Mouse (Mus musculus) limb, embryonic 14.5 days (tissue): Measurements from ENCODE around the gene Dad1. TPM values are rescaled to one million over a fixed set of nuclear protein-coding genes. Genes with fewer than 3 reads are reported as not detected.

Experiments
- ATAC-seq: fragments of 200-750 bp; cut with Nextera tagmentation; 2 replicates; pipeline ENCODE4 v1.8.0; 2017; ENCODE audit warnings: low read depth, moderate number of reproducible peaks, moderate TSS enrichment; ENCODE audit not compliant: low FRiP score
- DNase-seq: peaks from one replicate; pipeline ENCODE4 v3.0.0-alpha.2; 2015; ENCODE audit warnings: low spot score
- H3K27ac ChIP-seq: fragments of 300-500 bp; sonication (generic); replicated peaks from 2 replicates; pipeline ENCODE4 v1.5.1; 2014; ENCODE audit warnings: low read depth, mild to moderate bottlenecking, low read length, moderate library complexity, mixed read lengths
- H3K27me3 ChIP-seq: fragments of 300-500 bp; sonication (generic); 2 replicates; pipeline ENCODE4 v1.6.1; 2014; ENCODE audit warnings: low read length, mixed read lengths; ENCODE audit not compliant: control insufficient read depth, insufficient read depth
- H3K36me3 ChIP-seq: fragments of 300-500 bp; sonication (generic); 2 replicates; pipeline ENCODE4 v1.6.1; 2014; ENCODE audit warnings: mild to moderate bottlenecking, low read length, moderate library complexity, mixed read lengths; ENCODE audit not compliant: control insufficient read depth, insufficient read depth
- H3K4me1 ChIP-seq: fragments of 300-500 bp; sonication (generic); 2 replicates; pipeline ENCODE4 v1.6.1; 2014; ENCODE audit warnings: antibody characterized with exemption, low read length, mixed read lengths; ENCODE audit not compliant: control insufficient read depth, insufficient read depth
- H3K4me2 ChIP-seq: fragments of 300-500 bp; sonication (generic); replicated peaks from 2 replicates; pipeline ENCODE4 v1.6.1; 2014; ENCODE audit warnings: low read depth, mild to moderate bottlenecking, low read length, moderate library complexity; ENCODE audit not compliant: severe bottlenecking
- H3K4me3 ChIP-seq: fragments of 300-500 bp; sonication (generic); replicated peaks from 2 replicates; pipeline ENCODE4 v1.5.1; 2014; ENCODE audit warnings: low read length
- H3K9ac ChIP-seq: fragments of 300-500 bp; sonication (generic); 2 replicates; pipeline ENCODE4 v1.6.1; 2014; ENCODE audit warnings: mild to moderate bottlenecking, low read depth, low read length, moderate library complexity; ENCODE audit not compliant: severe bottlenecking
- H3K9me3 ChIP-seq: fragments of 300-500 bp; sonication (generic); 2 replicates; pipeline ENCODE4 v1.6.1; 2016; ENCODE audit warnings: low read length; ENCODE audit not compliant: control insufficient read depth
- POLR2A ChIP-seq: fragments of 200-500 bp; IDR thresholded peaks from 2 replicates; pipeline ENCODE4 v1.8.0; 2012; ENCODE audit warnings: inconsistent platforms, mild to moderate bottlenecking, moderate library complexity, borderline replicate concordance; ENCODE audit not compliant: insufficient read depth, insufficient read length; ENCODE audit errors: extremely low read depth
- WGBS: fragments of 180-500 bp; shearing (Covaris S2); extraction: QIAGEN DNeasy Blood & Tissue Kit; methylation state at CpG from one replicate; pipeline ENCODE4 v1.1.7; 2014; 5-methylcytosine and 5-hydroxymethylcytosine counted together
- polyA plus RNA-seq, 2 experiments: library from polyadenylated mRNA; depleted of rRNA in 1 of 2; stranded (reverse) in 1 of 2; unstranded in 1 of 2; fragments of >200 nt; fragmentation: Nextera tagmentation in 1 of 2; extraction: Ambion mirVana in 1 of 2; gene quantifications; 2 replicates each; pipeline versions ENCODE4 v1.2.1 to v1.2.3; 2012 to 2014

Gene Dad1
- polyA plus RNA-seq, 2 experiments = 248 to 419 TPM

- ATAC-seq (no peak), DNase-seq (no peak)
- 83% methylated on average over 3 of the region's 3 CpGs for WGBS
- Histone ChIP-seq H3K36me3 (peaks cover 21% of the 10 kb centered on the region), H3K4me2 (no peak overlapping the region), H3K27me3 (no peaks in the 10 kb centered on the region), H3K4me1 (no peaks in the 10 kb centered on the region), H3K4me3 (no peak overlapping the region), H3K9ac (no peak overlapping the region), H3K9me3 (no peaks in the 10 kb centered on the region), H3K27ac (no peak overlapping the region)
- TF ChIP-seq POLR2A = no peak
These were observed 18.2 kb upstream of the Dad1 start for GRCm38 (mm10) chr14:54271976-54272606.

- Histone ChIP-seq H3K36me3 (peaks cover 27% of the 10 kb centered on the region), H3K4me2 (no peak overlapping the region), H3K27ac (no peak overlapping the region), H3K4me3 (no peak overlapping the region), H3K27me3 (no peaks in the 10 kb centered on the region), H3K9me3 (no peaks in the 10 kb centered on the region), H3K9ac (no peak overlapping the region), H3K4me1 (no peaks in the 10 kb centered on the region)
- DNase-seq (no peak), ATAC-seq (no peak)
- TF ChIP-seq POLR2A = no peak
- WGBS = 88% methylated on average over 3 of the region's 3 CpGs
These were observed 16.5 kb upstream of the Dad1 start for GRCm38 (mm10) chr14:54270413-54270812.

GRCm38 (mm10) chr14:54269566-54269965 is 15.7 kb upstream of the Dad1 start:
- DNase-seq = no peak
- no peak for TF ChIP-seq POLR2A
- Histone ChIP-seq H3K27me3 (no peaks in the 10 kb centered on the region), H3K4me2 (no peak overlapping the region), H3K27ac (no peak overlapping the region), H3K4me3 (no peak overlapping the region), H3K4me1 (no peaks in the 10 kb centered on the region), H3K9ac (no peak overlapping the region), H3K36me3 (peaks cover 35% of the 10 kb centered on the region), H3K9me3 (no peaks in the 10 kb centered on the region)
- WGBS = 86% methylated on average over 3 of the region's 3 CpGs
- ATAC-seq = no peak

- ATAC-seq = no peak
- no peak for DNase-seq
These were observed 14.1 kb upstream of the Dad1 start for GRCm38 (mm10) chr14:54267966-54268365.

GRCm38 (mm10) chr14:54265951-54266350 is 12.0 kb upstream of the Dad1 start:
- Histone ChIP-seq H3K36me3 (peaks cover 50% of the 10 kb centered on the region), H3K9ac (no peak overlapping the region), H3K27me3 (no peaks in the 10 kb centered on the region), H3K4me2 (no peak overlapping the region), H3K27ac (no peak overlapping the region), H3K4me3 (no peak overlapping the region), H3K9me3 (no peaks in the 10 kb centered on the region), H3K4me1 (no peaks in the 10 kb centered on the region)
- ATAC-seq (no peak), DNase-seq (no peak)
- no peak for TF ChIP-seq POLR2A
- WGBS = 88% methylated on average over 6 of the region's 6 CpGs

More at GRCm38 (mm10) chr14:54267966-54268365, 14.1 kb upstream of the Dad1 start:
- H3K4me2 ChIP-seq = no peak overlapping the region
- H3K36me3 ChIP-seq = peaks cover 45% of the 10 kb centered on the region
- TF ChIP-seq POLR2A = no peak
- no peak overlapping the region for H3K27ac ChIP-seq
- 93% methylated on average over 10 of the region's 10 CpGs for WGBS
- no peak overlapping the region for H3K4me3 ChIP-seq
- H3K9me3 ChIP-seq = no peaks in the 10 kb centered on the region
- H3K4me1 ChIP-seq = no peaks in the 10 kb centered on the region
- no peak overlapping the region for H3K9ac ChIP-seq
- H3K27me3 ChIP-seq = no peaks in the 10 kb centered on the region
